Mouse (Mus musculus): Measurements from ENCODE around the gene Litaf. TPM values are rescaled to one million over a fixed set of nuclear protein-coding genes. Genes with fewer than 3 reads are reported as not detected.

Gene Litaf
- polyA plus RNA-seq (2012; rRNA removed), result 339 and 412 TPM in 2 replicates

GRCm38 (mm10) chr16:11066029-11066832 lies at the start of gene Litaf:
TSS of gene Litaf (minus strand) at chr16:11066157.

GRCm38 (mm10) chr16:11060645-11061044 lies 5.3 kb downstream of the Litaf start, which contains the start of gene Snn:
TSS of gene Snn (plus strand) at chr16:11060945.

Other genes starting within 250 kb of the Litaf start
- 7.8 and 8.7 TPM in 2 replicates for gene Rmi2, start 231.1 kb downstream of the Litaf start, polyA plus RNA-seq (2012; rRNA removed)
- gene Snn, start 5.2 kb downstream of the Litaf start, polyA plus RNA-seq (2012; rRNA removed), result 26.8 and 27.0 TPM in 2 replicates
- gene Txndc11, start 68.5 kb upstream of the Litaf start, polyA plus RNA-seq (2012; rRNA removed), result 43.8 and 52.9 TPM in 2 replicates
- 27.6 and 29.7 TPM in 2 replicates for gene Zc3h7a, start 110.2 kb upstream of the Litaf start, polyA plus RNA-seq (2012; rRNA removed)
- 3.1 and 3.6 TPM in 2 replicates for gene Rsl1d1, start 137.2 kb upstream of the Litaf start, polyA plus RNA-seq (2012; rRNA removed)
- 55.8 and 71.0 TPM in 2 replicates for gene Gspt1, start 188.2 kb upstream of the Litaf start, polyA plus RNA-seq (2012; rRNA removed)
- gene Tnfrsf17, start 247.7 kb upstream of the Litaf start, polyA plus RNA-seq (2012; rRNA removed), result 0.49 and 0.68 TPM in 2 replicates

Measured in ovary, adult 2 months (tissue).